Mouse (Mus musculus): ENCODE data around the gene Prkg1.
"Not testable (repeated sequence)": the region's sequence is repeated elsewhere in the genome, so short reads cannot be mapped to it uniquely, and the experiment has no call there.

Prkg1 gene

GRCm38 (mm10) chr19:31291231-31291630, 473.6 kb downstream of the Prkg1 start:
- no peak for DNase-seq (ENCODE audit: low read depth, low spot score)

- no peak for DNase-seq (ENCODE audit: low read depth, low spot score)
These were observed 480.3 kb downstream of the Prkg1 start for GRCm38 (mm10) chr19:31284581-31284980.

- no peak for DNase-seq (ENCODE audit: low read depth, low spot score)
These were observed 480.7 kb downstream of the Prkg1 start for GRCm38 (mm10) chr19:31284126-31284525.

- no peak for DNase-seq (ENCODE audit: low read depth, low spot score)
These were observed 481.2 kb downstream of the Prkg1 start for GRCm38 (mm10) chr19:31283617-31284016.

- DNase-seq (ENCODE audit: low read depth, low spot score): no peak
These were observed 484.9 kb downstream of the Prkg1 start for GRCm38 (mm10) chr19:31279797-31280486.

DNA sequence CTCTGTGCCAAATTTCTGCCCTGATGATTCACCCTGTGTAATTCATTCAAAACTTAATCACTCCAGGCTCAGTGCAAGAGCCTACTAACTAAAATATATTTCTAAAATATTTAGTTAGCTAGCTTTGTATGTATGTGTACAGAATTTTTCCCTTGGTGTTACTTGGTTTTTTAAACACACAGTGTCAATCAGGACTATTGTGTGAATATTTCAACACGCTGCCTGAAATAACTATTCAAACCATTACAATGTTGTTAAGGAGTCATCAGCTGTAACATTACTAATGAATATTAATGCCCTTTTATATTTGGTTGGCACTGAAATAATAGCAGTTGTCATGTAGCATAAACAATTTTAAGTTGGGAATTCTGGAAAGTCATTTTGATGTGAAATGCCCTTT, 502.4 kb downstream of the Prkg1 start:
- no peak for DNase-seq (ENCODE audit: low read depth, low spot score)

- no peak for DNase-seq (ENCODE audit: low read depth, low spot score)
These were observed 504.3 kb downstream of the Prkg1 start for GRCm38 (mm10) chr19:31260494-31260893.

DNA sequence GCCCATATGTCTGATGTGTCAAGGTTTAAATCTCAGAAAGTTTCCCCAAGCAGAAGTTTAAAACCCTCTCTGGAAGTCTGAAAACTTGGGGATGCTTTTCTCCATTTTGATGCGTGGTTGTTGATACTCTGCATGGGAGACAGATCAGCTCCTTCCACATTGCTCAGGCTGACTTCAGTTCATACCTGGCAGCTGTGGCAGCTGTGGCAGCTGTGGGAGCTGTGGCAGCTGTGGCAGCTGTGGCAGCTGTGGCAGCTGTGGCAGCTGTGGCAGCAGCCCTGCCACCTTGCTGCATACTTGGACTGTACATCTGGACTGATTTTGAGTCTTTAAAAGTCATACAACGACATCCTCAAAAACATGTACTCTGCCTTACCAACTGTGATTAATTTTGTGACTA, 509.1 kb downstream of the Prkg1 start:
- no peak for DNase-seq (ENCODE audit: low read depth, low spot score)

- no peak for DNase-seq (ENCODE audit: low read depth, low spot score)
These were observed 532.4 kb downstream of the Prkg1 start for GRCm38 (mm10) chr19:31232410-31232809.

- no peak for DNase-seq (ENCODE audit: low read depth, low spot score)
These were observed 536.4 kb downstream of the Prkg1 start for GRCm38 (mm10) chr19:31228385-31228784.

DNA sequence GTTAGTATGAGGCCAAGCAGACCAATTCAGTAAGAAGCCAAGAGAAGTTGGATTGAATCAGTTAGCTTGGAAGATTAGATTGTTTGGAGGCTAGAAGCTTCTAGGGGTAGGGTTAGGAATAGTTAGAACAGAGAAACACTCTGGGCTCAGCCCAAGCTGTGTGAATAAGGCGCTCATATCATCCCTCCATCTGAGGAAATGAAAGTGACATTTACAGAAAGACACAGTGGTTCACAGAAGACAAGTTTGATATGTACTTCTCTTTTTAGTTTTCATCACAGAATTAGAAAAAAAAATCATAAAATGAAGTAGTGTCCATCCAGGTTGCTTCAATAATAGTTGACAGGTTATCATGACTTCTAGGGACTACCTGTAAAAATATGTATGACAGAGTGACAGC, 541.4 kb downstream of the Prkg1 start:
- DNase-seq (ENCODE audit: low read depth, low spot score): no peak

- DNase-seq (ENCODE audit: low read depth, low spot score): not testable (repeated sequence)
These were observed 545.6 kb downstream of the Prkg1 start for GRCm38 (mm10) chr19:31219261-31219660.

DNA sequence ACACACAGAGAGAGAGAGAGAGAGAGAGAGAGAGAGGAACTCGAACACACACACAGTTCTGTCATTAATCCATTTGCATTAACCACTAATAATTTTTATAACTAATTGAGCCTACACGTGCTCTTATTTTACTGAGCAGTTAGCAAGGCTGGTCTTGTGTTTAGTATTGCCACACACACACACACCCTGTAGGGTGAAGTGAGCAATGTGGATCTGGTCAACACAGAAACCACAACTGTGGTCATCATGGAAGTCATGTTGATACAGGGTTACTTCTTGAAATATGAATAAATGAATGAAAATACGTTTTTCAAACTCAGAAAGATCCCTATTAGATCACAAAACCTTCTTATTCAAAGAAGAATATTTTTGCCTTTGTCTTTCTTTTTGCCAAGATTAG, 554.0 kb downstream of the Prkg1 start:
- no peak for DNase-seq (ENCODE audit: low read depth, low spot score)

- DNase-seq (ENCODE audit: low read depth, low spot score): no peak
These were observed 554.4 kb downstream of the Prkg1 start for GRCm38 (mm10) chr19:31210449-31210848.

GRCm38 (mm10) chr19:31199583-31199982, 565.2 kb downstream of the Prkg1 start:
- DNase-seq (ENCODE audit: low read depth, low spot score): no peak

GRCm38 (mm10) chr19:31198461-31198860, 566.4 kb downstream of the Prkg1 start:
- DNase-seq (ENCODE audit: low read depth, low spot score): no peak

DNA sequence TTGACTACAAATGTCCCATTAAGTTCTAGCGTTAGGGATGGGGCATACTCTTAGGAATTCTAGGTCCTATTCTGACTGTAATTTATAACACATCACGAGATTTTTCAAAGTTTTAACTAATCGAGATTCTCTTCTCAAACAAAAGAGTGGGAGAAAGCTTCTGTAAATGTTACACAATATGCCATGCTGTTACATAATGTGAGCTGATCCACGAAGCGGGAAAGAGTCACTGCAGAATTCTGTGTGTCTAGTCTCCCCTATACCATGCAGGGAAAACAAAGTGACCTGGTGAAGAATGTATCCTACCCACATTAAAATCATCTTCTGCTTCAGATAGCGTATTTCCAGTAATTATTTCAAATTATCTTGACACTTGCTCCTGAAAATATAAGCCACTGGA, 567.8 kb downstream of the Prkg1 start:
- DNase-seq (ENCODE audit: low read depth, low spot score): no peak

- DNase-seq (ENCODE audit: low read depth, low spot score): no peak
These were observed 576.1 kb downstream of the Prkg1 start for GRCm38 (mm10) chr19:31188559-31189218.

DNA sequence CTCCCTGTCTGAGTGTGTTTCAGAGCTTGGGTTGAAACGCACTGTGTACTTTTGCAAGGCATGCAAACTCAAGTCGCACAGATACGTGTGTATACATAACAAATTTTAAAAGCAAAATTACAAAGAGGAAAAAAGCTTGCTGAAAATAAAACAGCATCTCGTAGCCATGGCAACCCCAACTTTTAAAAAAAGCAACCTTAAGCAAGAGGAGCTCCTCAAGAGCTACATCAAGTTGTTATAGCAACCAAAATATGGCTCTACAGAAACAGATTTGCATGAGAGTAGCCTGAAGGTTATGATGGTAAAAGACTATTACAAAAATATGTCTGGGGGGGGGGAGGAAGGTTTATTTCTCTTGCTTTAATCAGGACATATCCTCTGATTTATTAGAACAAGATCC, 584.1 kb downstream of the Prkg1 start:
- DNase-seq (ENCODE audit: low read depth, low spot score): no peak

DNA sequence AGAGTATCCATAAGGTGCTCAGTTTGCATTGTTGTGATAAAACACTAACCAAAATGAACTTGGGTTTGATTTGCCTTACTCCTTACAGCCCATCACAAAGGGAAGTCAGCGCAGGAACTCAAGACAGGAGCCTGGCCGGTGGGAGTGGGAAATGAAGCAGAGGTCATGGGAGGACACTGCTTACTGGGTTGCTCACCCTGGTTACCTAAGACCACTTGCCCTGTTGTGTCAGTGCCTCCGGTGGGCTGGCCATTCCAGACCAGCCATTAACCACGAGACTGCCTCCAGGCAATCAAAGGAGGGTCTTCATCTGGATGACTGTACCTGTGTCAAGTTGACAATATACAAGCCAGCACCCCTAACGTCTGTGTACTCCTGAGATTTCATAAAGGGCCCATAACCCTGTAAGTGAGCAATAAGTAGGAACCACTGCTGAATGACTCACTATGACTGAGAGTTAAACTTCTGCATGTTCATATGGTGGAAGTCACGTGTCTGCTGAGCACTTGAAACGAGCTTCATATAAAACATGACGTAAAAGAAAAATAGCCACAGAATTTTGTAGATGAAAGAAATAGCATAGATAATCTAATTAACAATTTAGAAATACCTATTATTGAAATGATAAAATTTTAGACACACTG, 587.4 kb downstream of the Prkg1 start:
- DNase-seq (ENCODE audit: low read depth, low spot score): no peak

DNA sequence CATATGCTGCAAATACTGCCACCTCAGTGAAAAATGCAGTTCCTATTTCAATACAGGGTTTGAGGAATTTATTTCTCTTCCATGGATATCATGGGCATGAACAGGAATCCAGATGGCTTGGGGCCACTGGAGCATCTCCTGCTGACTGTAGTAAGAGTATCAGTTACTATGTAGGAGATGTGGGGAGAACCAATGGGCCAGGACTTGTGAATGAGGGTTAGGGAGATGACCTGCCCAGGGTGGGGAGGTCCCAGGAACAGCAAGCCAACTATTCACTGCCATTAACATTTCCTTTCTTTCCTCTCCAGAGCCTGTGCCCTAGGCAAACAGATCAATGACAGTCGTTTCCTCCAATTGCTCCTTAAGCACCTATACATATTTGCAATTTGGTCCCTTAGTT, 593.8 kb downstream of the Prkg1 start:
- peak; percentile 1 for DNase-seq (ENCODE audit: low read depth, low spot score)

DNA sequence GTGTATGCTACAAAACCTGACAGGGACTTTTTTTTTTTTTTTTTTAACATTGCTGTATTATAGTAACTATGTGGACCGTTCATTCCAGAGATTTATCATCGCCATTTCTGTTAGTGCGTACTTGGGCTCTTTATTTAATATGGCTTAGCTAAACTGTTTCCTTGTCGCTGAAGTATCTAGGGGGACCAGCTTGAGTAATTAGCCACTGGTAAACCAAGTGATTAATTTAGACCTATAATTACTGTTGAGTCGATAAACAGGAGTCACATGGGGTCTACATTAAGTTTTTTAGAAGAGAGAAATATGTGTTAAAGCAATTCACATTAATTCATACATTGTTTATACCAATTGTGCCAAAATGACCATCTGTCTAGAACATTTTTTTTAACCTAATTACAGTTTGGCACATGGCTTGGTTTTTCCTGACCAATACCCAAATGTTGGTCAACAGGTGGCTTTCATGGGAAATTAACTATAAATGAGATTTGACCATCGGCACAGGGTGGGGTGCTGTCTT, 605.8 kb downstream of the Prkg1 start:
- DNase-seq (ENCODE audit: low read depth, low spot score): no peak

DNA sequence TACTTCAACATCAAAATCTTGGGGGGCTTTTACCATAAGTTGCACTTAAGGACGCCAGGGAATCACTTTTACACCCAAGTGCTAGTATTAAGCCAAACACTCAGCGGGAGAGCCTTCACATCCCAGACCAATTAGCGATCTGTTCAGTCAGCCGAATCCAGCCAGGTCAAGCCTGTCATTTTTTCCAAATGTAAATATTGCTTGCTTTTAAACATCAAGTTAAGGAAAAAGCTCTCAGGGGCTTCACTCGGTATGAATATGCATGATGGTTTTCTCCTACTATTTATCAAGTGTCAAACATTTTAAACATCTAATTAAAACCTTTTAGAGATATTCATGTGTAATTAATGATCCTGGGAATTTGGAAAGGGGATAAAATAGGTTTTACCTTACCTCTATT, 611.4 kb downstream of the Prkg1 start:
- DNase-seq (ENCODE audit: low read depth, low spot score): no peak

All from WW6 (cell line).